Mouse (Mus musculus) bone marrow, adult 2 months (tissue): ENCODE measurements at regions not wholly inside any gene's neighbourhood (a gene's known extent, or its start where the extent isn't known, plus 50 kb on each side); places are given as distances from the start of the nearest gene placed in this dataset.

Experiments used
- CTCF ChIP-seq: fragments of 200-500 bp; IDR thresholded peaks from 2 replicates; pipeline ENCODE4 v1.5.1; 2011; ENCODE audit warnings: low read length, control low read depth; ENCODE audit not compliant: control insufficient read depth, insufficient read depth
- POLR2A ChIP-seq: fragments of 200-500 bp; IDR thresholded peaks from 2 replicates; pipeline ENCODE4 v1.6.1; 2011; ENCODE audit warnings: low read depth, mild to moderate bottlenecking, control low read depth, low read length, borderline replicate concordance; ENCODE audit not compliant: control insufficient read depth

GRCm38 (mm10) chr5:133768856-133769255 lies 330.7 kb upstream of the Castor2 start:
- no peak for TF ChIP-seq CTCF
- TF ChIP-seq POLR2A: no peak
